Mouse (Mus musculus): ENCODE data around the gene Slc1a5. TPM values are rescaled to one million over a fixed set of nuclear protein-coding genes. Genes with fewer than 3 reads are reported as not detected.

The Slc1a5 gene
- total RNA-seq (2012; rRNA removed) = 147 and 174 TPM in 2 replicates
- total RNA-seq (2014; rRNA removed) = 115 TPM in 2 replicates
- polyA plus RNA-seq (2012; ENCODE audit: insufficient read length, low read depth) = 191 and 245 TPM in 2 replicates

- peak; percentile 99 for DNase-seq (ENCODE audit: extremely low read depth)
- H3K4me3 ChIP-seq (replicated peaks in 1 of 3; ENCODE audit: low read depth in 2 of 3, low read length in 2 of 3, poor library complexity in 1 of 3) = peak within 1 kb of the TSS; percentile 76 to 99 (median 79)
- peaks cover 6 to 13% of the 10 kb centered on the region in 2 experiments for H3K4me1 ChIP-seq (ENCODE audit: control insufficient read depth in 1 of 2, insufficient read depth in 2 of 2)
- peak within 1 kb of the TSS; percentile 5 for H3K27ac ChIP-seq (ENCODE audit: insufficient read depth, low read depth)
- peak within 1 kb of the TSS; percentile 74 for H3K9ac ChIP-seq (ENCODE audit: insufficient read depth, low read depth)
- peaks cover 5 to 11% of the 10 kb centered on the region in 2 experiments for H3K36me3 ChIP-seq (replicated peaks in 1 of 2; ENCODE audit: control insufficient read depth in 1 of 2, insufficient read depth in 1 of 2, low read length in 1 of 2)
- in situ Hi-C loops (cut with MboI; ENCODE audit: low pct_ligation_motif_present, low pct_unique_long_range_greater_than_20kb, low sequenced_read_pairs) (loop anchor here (5.0 to 25.0 kb wide), 2 partner anchors 34 to 844 kb away; partner anchors contain the start of gene Nop53), dilution Hi-C loops (cut with MboI; ENCODE audit: extremely low pct_ligation_motif_present, extremely low pct_unique_long_range_greater_than_20kb, low sequenced_read_pairs) (no loop called here)
- H3K79me2 ChIP-seq (replicated peaks; ENCODE audit: control insufficient read depth, extremely low read depth, insufficient read depth, poor library complexity, severe bottlenecking) = peaks cover 44% of the 10 kb centered on the region
- peak within 1 kb of the TSS; percentile 57 for H3K4me2 ChIP-seq (ENCODE audit: insufficient read depth, low read depth, poor library complexity, severe bottlenecking)
- H3K9me3 ChIP-seq (replicated peaks; ENCODE audit: low read length) = peaks cover 2% of the 10 kb centered on the region
- no peaks in the 10 kb centered on the region for H3K27me3 ChIP-seq (replicated peaks)
- TF ChIP-seq HCFC1 (IDR thresholded peaks at IDR 0.05; ENCODE audit: low read depth, low read length) = peak; percentile 67
- TF ChIP-seq MAX (IDR thresholded peaks at IDR 0.05; ENCODE audit: low read length) = peak; percentile 92
- peak; percentile 70; the same call in 1 of the 2 replicates for TF ChIP-seq MAZ (IDR thresholded peaks at IDR 0.05; ENCODE audit: low read depth, low read length)
- TF ChIP-seq ZC3H11A (IDR thresholded peaks at IDR 0.05; ENCODE audit: low read depth, low read length) = no peak
- no peak for TF ChIP-seq MAFK (IDR thresholded peaks at IDR 0.05; ENCODE audit: insufficient replicate concordance, low read length)
- no peak for TF ChIP-seq ZKSCAN1 (IDR thresholded peaks at IDR 0.05; ENCODE audit: borderline replicate concordance, low read depth, low read length)
- TF ChIP-seq E2F4 (IDR thresholded peaks at IDR 0.05; ENCODE audit: insufficient replicate concordance, low read depth, low read length) = no peak
- TF ChIP-seq NELFE (IDR thresholded peaks at IDR 0.05; ENCODE audit: low read depth, low read length) = peak; percentile 100
- TF ChIP-seq KAT2A (IDR thresholded peaks at IDR 0.05; ENCODE audit: insufficient replicate concordance, low read length) = 0 out of 2 replicates have a peak, but pooled peaks have one; percentile 67
- TF ChIP-seq USF2 (conservative IDR thresholded peaks at IDR 0.05; ENCODE audit: low read depth, low read length) = no peak
- TF ChIP-seq CTCF (conservative IDR thresholded peaks at IDR 0.05 in 1 of 2, IDR thresholded peaks at IDR 0.05 in 1 of 2; ENCODE audit: low read depth in 2 of 2, low read length in 2 of 2) = no peak
- TF ChIP-seq ZMIZ1 (IDR thresholded peaks at IDR 0.05; ENCODE audit: low read depth, low read length) = peak; percentile 99
- peak; percentile 87 for TF ChIP-seq ELF1 (IDR thresholded peaks at IDR 0.05; ENCODE audit: low read depth, low read length)
- no peak for TF ChIP-seq UBTF (IDR thresholded peaks at IDR 0.05; ENCODE audit: low read depth, low read length)
- peak; percentile 36; the same call in 1 of the 2 replicates for TF ChIP-seq NRF1 (IDR thresholded peaks at IDR 0.05; ENCODE audit: low read depth, low read length)
- no peak for TF ChIP-seq ETS1 (conservative IDR thresholded peaks at IDR 0.05; ENCODE audit: low read depth, low read length)
- TF ChIP-seq JUND (conservative IDR thresholded peaks at IDR 0.05; ENCODE audit: low read depth, low read length) = no peak
- peak; percentile 99 for TF ChIP-seq TCF12 (IDR thresholded peaks at IDR 0.05; ENCODE audit: low read depth, low read length)
- peak; percentile 97 for TF ChIP-seq MXI1 (IDR thresholded peaks at IDR 0.05; ENCODE audit: low read depth, low read length)
- TF ChIP-seq BHLHE40 (IDR thresholded peaks at IDR 0.05; ENCODE audit: low read depth, low read length) = peak; percentile 33; the same call in 1 of the 2 replicates
- no peak for TF ChIP-seq SMC3 (IDR thresholded peaks at IDR 0.05; ENCODE audit: low read depth, low read length)
- TF ChIP-seq ZNF384 (IDR thresholded peaks at IDR 0.05; ENCODE audit: low read depth, low read length) = no peak
- TF ChIP-seq RCOR1 (conservative IDR thresholded peaks at IDR 0.05; ENCODE audit: low read depth, low read length) = no peak
- peak; percentile 90 for TF ChIP-seq SIN3A (IDR thresholded peaks at IDR 0.05; ENCODE audit: low read length)
- no peak for TF ChIP-seq PAX5 (IDR thresholded peaks at IDR 0.05; ENCODE audit: low read length)
- no peak for TF ChIP-seq USF1 (IDR thresholded peaks at IDR 0.05; ENCODE audit: low read depth, low read length)
- TF ChIP-seq RAD21 (IDR thresholded peaks at IDR 0.05; ENCODE audit: low read depth, low read length) = no peak
- peak; percentile 96 for TF ChIP-seq MYC (IDR thresholded peaks at IDR 0.05; ENCODE audit: low read depth, low read length)
- TF ChIP-seq POLR2A (IDR thresholded peaks at IDR 0.05; ENCODE audit: low read depth, low read length) = peak; percentile 100
- peak; percentile 97 for TF ChIP-seq TBP (conservative IDR thresholded peaks at IDR 0.05; ENCODE audit: low read depth, low read length)
- TF ChIP-seq MEF2A (IDR thresholded peaks at IDR 0.05; ENCODE audit: borderline replicate concordance, low read depth, low read length) = 0 out of 2 replicates have a peak, but pooled peaks have one; percentile 50
- TF ChIP-seq EP300 (IDR thresholded peaks at IDR 0.05; ENCODE audit: low read length) = no peak
- TF ChIP-seq IRF4 (IDR thresholded peaks at IDR 0.05; ENCODE audit: low read depth, low read length) = peak; percentile 58
- TF ChIP-seq JUN (IDR thresholded peaks at IDR 0.05; ENCODE audit: insufficient read depth, low read depth, low read length) = no peak
- TF ChIP-seq POLR2AphosphoS2 (IDR thresholded peaks at IDR 0.05; ENCODE audit: low read depth, low read length) = peak; percentile 99
- TF ChIP-seq GABPA (IDR thresholded peaks at IDR 0.05; ENCODE audit: insufficient replicate concordance, low read depth, low read length) = no peak
- no peak for TF ChIP-seq CHD1 (IDR thresholded peaks at IDR 0.05; ENCODE audit: low read depth, low read length)
- no peak for TF ChIP-seq CHD2 (IDR thresholded peaks at IDR 0.05; ENCODE audit: low read length)
These were observed at the start of gene Slc1a5 for GRCm38 (mm10) chr7:16780825-16781554. TSS of gene Slc1a5 (plus strand) at chr7:16781340.
